Mouse (Mus musculus) urinary bladder, postnatal 14 days (tissue): ENCODE measurements around the gene Klhl32.
A peak's percentile ranks its signal among the peaks of the same experiment; 100 is the strongest.
"Not testable (repeated sequence)": the region's sequence is repeated elsewhere in the genome, so short reads cannot be mapped to it uniquely, and the experiment has no call there.

Source experiments
- DNase-seq: peaks from one replicate; pipeline ENCODE4 v3.0.0; 2021; ENCODE audit warnings: low spot score

Klhl32 gene

GRCm38 (mm10) chr4:24795180-24795579 lies 55.7 kb downstream of the Klhl32 start:
- no peak for DNase-seq

GRCm38 (mm10) chr4:24793726-24794345 lies 57.1 kb downstream of the Klhl32 start:
- no peak for DNase-seq

- no peak for DNase-seq
These were observed 58.4 kb downstream of the Klhl32 start for GRCm38 (mm10) chr4:24792416-24792981.

- DNase-seq, result no peak
These were observed 61.6 kb downstream of the Klhl32 start for GRCm38 (mm10) chr4:24789331-24789730.

- DNase-seq, result no peak
These were observed 65.0 kb downstream of the Klhl32 start for GRCm38 (mm10) chr4:24785757-24786532.

- no peak for DNase-seq
These were observed 85.0 kb downstream of the Klhl32 start for GRCm38 (mm10) chr4:24765919-24766318.

- no peak for DNase-seq
These were observed 85.5 kb downstream of the Klhl32 start for GRCm38 (mm10) chr4:24765469-24765868.

- DNase-seq, result no peak
These were observed 86.4 kb downstream of the Klhl32 start for GRCm38 (mm10) chr4:24764558-24764957.

- no peak for DNase-seq
These were observed 87.5 kb downstream of the Klhl32 start for GRCm38 (mm10) chr4:24763451-24763850.

- DNase-seq, result no peak
These were observed 92.0 kb downstream of the Klhl32 start for GRCm38 (mm10) chr4:24758954-24759353.

GRCm38 (mm10) chr4:24752517-24753208 lies 98.3 kb downstream of the Klhl32 start:
- no peak for DNase-seq

- no peak for DNase-seq
These were observed 113.8 kb downstream of the Klhl32 start for GRCm38 (mm10) chr4:24737080-24737479.

- peak; percentile 65 for DNase-seq
These were observed 130.1 kb downstream of the Klhl32 start for GRCm38 (mm10) chr4:24720834-24721233.

GRCm38 (mm10) chr4:24715559-24715958 lies 135.4 kb downstream of the Klhl32 start:
- no peak for DNase-seq

- DNase-seq, result no peak
These were observed 136.6 kb downstream of the Klhl32 start for GRCm38 (mm10) chr4:24714367-24714766.

GRCm38 (mm10) chr4:24698528-24699117 lies 152.3 kb downstream of the Klhl32 start:
- DNase-seq, result no peak

GRCm38 (mm10) chr4:24680080-24680479 lies 170.8 kb downstream of the Klhl32 start:
- DNase-seq, result no peak

GRCm38 (mm10) chr4:24670007-24670406 lies 180.9 kb downstream of the Klhl32 start:
- no peak for DNase-seq

GRCm38 (mm10) chr4:24659218-24659617 lies 191.7 kb downstream of the Klhl32 start:
- DNase-seq, result no peak

- DNase-seq, result not testable (repeated sequence)
These were observed 206.2 kb downstream of the Klhl32 start for GRCm38 (mm10) chr4:24644735-24645134.

- no peak for DNase-seq
These were observed 208.6 kb downstream of the Klhl32 start for GRCm38 (mm10) chr4:24642306-24642705.
